28 mouse cellular contexts compared by ENCODE assay signal in the genomic region with DNA sequence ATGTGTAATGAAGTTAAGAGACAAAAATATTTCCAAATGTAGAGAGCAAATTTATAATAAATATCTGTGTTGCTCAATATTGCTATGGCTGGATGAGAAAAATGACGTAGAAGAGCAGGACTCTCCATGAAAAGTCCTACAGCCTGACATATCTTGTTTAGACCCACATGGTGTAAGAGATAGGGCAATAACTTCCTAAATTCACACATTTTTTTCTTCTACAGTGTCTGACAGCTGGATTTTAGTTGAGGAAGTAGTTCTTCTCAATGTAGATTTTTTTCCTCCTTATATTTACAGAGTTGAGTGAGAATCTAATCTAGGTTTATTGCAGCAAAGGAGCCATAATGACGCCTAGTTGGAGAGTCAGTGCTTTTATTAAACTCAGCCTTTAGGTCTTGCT.
"Had no signal": no experiment of that assay in that cellular context is flagged by ENCODE, and none has a peak within 500 bp of the region (broad histone marks: within the 10 kb centered on the region; RNA-seq: fewer than 3 reads in every experiment).

No protein-coding gene starts in this region.

- H3K27me3 ChIP-seq: limb, embryonic 12.5 days; limb, embryonic 13.5 days; limb, embryonic 15.5 days; liver, embryonic 12.5 days; liver, embryonic 13.5 days; liver, embryonic 15.5 days; lung, embryonic 15.5 days; megakaryocyte, embryonic 14.5 days; midbrain, embryonic 12.5 days; midbrain, embryonic 13.5 days; midbrain, embryonic 15.5 days; neural tube, embryonic 12.5 days had no signal

- H3K36me3 ChIP-seq: limb, embryonic 10.5 days; limb, embryonic 12.5 days; limb, embryonic 13.5 days; limb, embryonic 15.5 days; liver, embryonic 12.5 days; liver, embryonic 13.5 days; liver, embryonic 15.5 days; lung, embryonic 15.5 days; midbrain, embryonic 10.5 days; midbrain, embryonic 12.5 days; midbrain, embryonic 13.5 days; midbrain, embryonic 15.5 days; neural tube, embryonic 12.5 days had no signal

- DNase-seq: left cerebral cortex, postnatal 4 days; liver; liver, embryonic 13.5 days; liver, postnatal 0 days; lung, adult 18-20 months; lung, adult 2 months; lung, embryonic 14.5 days; lung, postnatal 10 days; lung, postnatal 14 days; lung, postnatal 36 days; lung, postnatal 4 days; midbrain, embryonic 14.5 days had no signal

- H3K27ac ChIP-seq: limb, embryonic 10.5 days; limb, embryonic 12.5 days; limb, embryonic 13.5 days; limb, embryonic 15.5 days; liver, embryonic 12.5 days; liver, embryonic 13.5 days; liver, embryonic 14.5 days; liver, embryonic 15.5 days; lung, embryonic 15.5 days; macrophage; midbrain, embryonic 10.5 days; midbrain, embryonic 12.5 days; midbrain, embryonic 13.5 days; midbrain, embryonic 15.5 days; neural tube, embryonic 12.5 days had no signal

- H3K9ac ChIP-seq: limb, embryonic 12.5 days; limb, embryonic 13.5 days; limb, embryonic 15.5 days; liver, embryonic 12.5 days; liver, embryonic 13.5 days; liver, embryonic 14.5 days; liver, embryonic 15.5 days; liver, postnatal 0 days; lung, embryonic 14.5 days; lung, embryonic 15.5 days; midbrain, embryonic 12.5 days; midbrain, embryonic 13.5 days; midbrain, embryonic 15.5 days; neural tube, embryonic 12.5 days had no signal

- H3K9me3 ChIP-seq: limb, embryonic 10.5 days; limb, embryonic 12.5 days; limb, embryonic 13.5 days; limb, embryonic 15.5 days; liver, embryonic 12.5 days; liver, embryonic 13.5 days; liver, embryonic 15.5 days; lung, embryonic 15.5 days; megakaryocyte, embryonic 14.5 days; midbrain, embryonic 10.5 days; midbrain, embryonic 12.5 days; midbrain, embryonic 13.5 days; midbrain, embryonic 15.5 days; neural tube, embryonic 12.5 days had no signal

- H3K4me3 ChIP-seq: limb, embryonic 10.5 days; limb, embryonic 12.5 days; limb, embryonic 13.5 days; limb, embryonic 15.5 days; liver, embryonic 12.5 days; liver, embryonic 13.5 days; liver, embryonic 15.5 days; lung, embryonic 15.5 days; megakaryocyte, embryonic 14.5 days; midbrain, embryonic 10.5 days; midbrain, embryonic 12.5 days; midbrain, embryonic 13.5 days; midbrain, embryonic 15.5 days; myocyte; neural tube, embryonic 12.5 days had no signal

- H3K4me1 ChIP-seq: limb, embryonic 10.5 days; limb, embryonic 12.5 days; limb, embryonic 13.5 days; limb, embryonic 15.5 days; liver, embryonic 12.5 days; liver, embryonic 13.5 days; liver, embryonic 15.5 days; lung, embryonic 15.5 days; megakaryocyte, embryonic 14.5 days; midbrain, embryonic 10.5 days; midbrain, embryonic 12.5 days; midbrain, embryonic 13.5 days; midbrain, embryonic 15.5 days; neural tube, embryonic 12.5 days had no signal
